Mouse (Mus musculus): Measurements from ENCODE around the gene Med16. TPM values are rescaled to one million over a fixed set of nuclear protein-coding genes. Genes with fewer than 3 reads are reported as not detected.

The Med16 gene
- total RNA-seq (2017): 17.3 and 19.3 TPM in 2 replicates

DNA sequence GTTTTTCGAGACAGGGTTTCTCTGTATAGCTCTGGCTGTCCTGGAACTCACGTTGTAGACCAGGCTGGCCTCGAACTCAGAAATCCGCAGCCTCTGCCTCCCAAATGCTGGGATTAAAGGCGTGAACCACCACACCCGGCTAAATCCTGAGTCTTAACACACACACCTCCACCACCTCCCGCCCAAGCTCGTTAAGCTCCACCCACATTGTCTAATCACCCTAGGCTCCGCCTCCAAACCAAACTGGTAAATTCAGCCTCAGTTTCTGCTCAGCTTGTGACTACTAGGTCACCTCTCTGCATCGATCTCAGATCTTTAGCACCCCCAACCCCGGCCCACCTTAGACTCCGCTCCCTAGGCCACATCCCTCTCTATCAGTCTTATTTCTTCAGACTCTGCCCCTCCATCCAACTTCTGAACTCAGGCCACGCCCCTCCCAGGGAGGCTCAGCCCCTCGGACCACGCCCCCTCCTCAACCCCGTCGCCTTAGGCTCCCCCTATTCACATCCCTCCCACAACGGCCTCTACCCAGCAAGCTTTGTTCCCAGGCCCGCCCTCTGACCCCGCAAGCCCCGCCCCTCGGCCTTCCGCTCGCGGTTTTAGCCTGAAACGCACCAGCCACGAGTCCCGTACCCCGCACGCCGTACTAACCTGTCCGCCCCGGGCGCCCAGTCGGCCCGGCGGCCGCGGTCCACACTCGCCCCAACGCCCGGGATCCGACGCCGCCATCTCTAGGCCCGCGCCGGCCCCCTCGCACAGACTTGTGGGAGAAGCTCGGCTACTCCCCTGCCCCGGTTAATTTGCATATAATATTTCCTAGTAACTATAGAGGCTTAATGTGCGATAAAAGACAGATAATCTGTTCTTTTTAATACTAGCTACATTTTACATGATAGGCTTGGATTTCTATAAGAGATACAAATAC, at the start of gene Med16:
TSS of gene Med16 (minus strand) at position 757 of the 925 bp plus-strand sequence.
- peak; percentile 92 for ATAC-seq (replicated peaks; ENCODE audit: low read depth, poor library complexity, severe bottlenecking)

DNA sequence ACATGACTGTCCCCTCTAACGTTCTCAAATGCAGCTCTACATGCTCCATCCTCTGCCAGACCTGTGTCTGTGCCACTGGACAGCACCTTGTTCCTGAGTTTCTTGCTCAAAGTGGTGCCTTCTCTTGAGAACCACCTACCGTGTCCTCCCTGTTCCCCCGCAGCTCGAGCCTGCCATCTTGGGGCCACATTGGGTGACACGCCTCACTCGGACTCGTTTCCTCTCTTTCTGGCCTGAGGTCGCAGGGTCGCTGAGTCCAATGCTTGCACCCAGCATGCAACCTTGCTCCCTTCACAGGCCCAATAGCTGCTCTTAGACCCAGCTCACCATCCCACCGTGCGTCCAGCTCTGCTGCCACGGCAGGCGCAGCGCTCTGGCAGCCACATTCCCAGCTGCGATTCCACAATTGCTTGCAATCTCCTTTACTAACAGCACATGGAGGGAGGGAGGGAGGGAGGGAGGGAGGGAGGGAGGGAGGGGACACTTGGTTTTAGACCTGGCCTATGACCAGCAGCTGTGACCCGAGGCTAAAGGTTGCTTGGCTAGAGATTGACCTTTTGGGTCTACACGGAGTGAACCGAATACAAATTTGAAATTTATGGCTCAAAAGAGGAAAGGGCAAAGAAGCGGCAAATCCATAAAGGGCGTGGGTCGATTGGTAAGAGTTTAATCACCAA, 49.6 kb upstream of the Med16 start:
- peak; percentile 72 for ATAC-seq (replicated peaks; ENCODE audit: low read depth, poor library complexity, severe bottlenecking)

DNA sequence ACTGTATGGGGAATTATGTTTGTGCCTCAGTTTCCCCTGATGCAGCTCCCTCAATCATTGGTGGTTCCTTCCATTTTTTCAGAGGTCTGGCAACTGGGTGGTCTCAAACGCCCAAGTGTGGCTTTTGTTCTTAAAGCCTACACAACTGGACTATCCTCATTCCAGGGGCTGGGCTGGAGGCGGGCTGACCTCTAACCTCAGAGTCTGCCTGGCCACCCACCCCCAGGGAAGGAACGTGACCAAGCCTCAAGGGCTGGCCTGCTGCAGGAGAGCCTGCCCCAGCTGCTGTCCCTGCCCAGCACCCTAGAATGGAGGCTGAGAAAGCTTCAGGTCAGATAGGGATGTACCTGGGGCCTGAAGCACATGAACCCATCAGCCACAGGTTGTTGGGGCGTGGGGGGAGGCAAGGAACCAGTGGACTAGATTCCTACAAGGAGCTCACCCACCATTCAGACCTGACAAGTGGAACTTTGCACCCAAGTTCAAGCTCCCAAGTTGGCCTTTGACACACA, 48.0 kb upstream of the Med16 start:
- ATAC-seq (replicated peaks; ENCODE audit: low read depth, poor library complexity, severe bottlenecking): no peak

DNA sequence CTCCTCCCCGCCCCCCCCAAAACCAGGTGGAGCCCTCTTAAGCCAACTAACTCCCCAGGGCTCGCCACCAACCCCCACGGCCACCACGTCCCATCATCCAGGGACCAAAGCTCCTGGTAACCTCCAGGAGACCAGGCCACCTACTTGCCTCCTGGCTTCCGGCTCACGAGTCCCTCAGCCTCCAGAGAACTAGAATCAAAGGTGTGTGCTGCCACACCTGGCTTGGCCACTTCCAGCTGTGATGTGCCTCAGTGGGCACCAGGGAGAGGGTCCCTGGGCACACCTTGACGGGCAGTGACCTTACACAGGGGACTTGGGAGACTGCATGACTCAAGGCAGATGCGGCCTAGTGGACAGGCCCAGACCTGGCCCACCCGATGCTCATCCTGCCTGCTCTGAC, 47.0 kb upstream of the Med16 start:
- no peak for ATAC-seq (replicated peaks; ENCODE audit: low read depth, poor library complexity, severe bottlenecking)

DNA sequence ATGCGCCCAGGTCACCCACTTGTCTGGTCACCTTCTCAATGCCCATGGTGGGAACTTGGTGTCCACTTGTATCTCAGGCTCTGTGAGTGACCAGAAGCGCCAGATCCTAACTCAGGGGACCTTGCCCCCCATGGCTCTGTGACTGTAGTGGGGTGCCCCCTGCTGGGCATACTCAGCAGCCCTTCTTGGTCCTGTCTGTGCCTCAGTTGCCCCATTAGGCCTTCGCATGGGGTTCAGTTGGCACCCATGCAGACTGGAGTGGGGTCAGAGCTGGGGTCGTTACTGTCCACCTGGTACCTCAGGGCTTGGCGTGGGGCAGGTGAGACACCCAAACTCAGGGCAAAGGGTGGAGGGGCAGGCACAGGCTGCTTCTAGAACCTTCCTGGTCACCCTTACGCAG, 45.2 kb upstream of the Med16 start:
- no peak for ATAC-seq (replicated peaks; ENCODE audit: low read depth, poor library complexity, severe bottlenecking)

DNA sequence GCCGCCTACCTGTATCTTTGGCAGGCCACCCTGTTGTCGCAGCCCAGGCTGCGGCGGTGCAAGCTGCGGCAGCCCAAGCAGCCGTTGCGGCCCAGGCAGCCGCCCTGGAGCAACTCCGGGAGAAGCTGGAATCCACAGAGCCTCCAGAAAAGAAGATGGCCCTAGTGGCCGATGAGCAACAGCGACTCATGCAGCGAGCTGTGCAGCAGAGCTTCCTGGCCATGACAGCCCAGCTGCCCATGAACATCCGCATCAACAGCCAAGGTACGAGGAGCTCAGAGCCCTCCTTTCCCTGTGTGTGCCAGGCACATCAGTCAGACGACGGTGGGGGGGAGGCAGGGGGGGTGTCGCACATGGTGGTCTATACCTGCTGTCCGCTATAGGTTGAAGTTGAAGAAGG, 41.9 kb upstream of the Med16 start:
- ATAC-seq (replicated peaks; ENCODE audit: low read depth, poor library complexity, severe bottlenecking): no peak

DNA sequence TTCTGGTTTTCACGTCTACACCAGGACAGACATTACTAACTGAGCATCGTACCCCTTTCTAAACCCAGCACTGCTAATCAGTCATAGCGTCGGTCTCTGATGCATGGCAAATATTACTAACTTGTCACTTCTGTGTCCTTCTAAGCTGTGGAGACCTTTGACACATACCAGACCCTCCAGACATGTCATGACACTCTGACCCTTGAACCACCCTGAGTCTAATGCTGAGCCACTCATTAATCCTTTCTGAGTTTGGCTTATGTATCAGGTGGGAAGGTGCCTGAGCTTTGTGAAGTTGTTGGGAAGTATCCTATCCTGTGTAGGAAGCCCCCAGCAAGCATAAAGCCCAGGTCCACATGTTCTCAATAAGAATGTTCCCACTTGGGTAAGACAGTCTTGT, 41.1 kb upstream of the Med16 start:
- no peak for ATAC-seq (replicated peaks; ENCODE audit: low read depth, poor library complexity, severe bottlenecking)

DNA sequence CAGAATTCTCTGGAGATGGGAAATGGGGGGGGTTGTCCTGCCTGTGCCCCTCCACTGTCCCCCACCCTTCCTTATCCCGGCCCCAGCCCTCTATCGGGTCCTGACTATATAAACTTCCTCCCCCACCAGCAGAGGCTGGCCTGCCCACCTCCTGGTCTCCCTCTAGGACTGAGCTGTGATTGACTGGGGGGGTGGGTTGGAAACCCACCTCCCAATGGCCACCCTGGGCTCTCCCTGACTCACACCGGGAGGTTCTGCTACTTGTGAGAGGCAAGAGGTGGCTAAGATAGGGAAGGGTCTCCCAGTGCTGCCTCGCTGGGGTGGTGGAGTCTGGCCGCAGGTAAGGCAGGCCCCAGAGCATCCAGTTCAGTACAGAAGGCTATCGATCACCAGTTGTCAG, 38.8 kb upstream of the Med16 start:
- no peak for ATAC-seq (replicated peaks; ENCODE audit: low read depth, poor library complexity, severe bottlenecking)

DNA sequence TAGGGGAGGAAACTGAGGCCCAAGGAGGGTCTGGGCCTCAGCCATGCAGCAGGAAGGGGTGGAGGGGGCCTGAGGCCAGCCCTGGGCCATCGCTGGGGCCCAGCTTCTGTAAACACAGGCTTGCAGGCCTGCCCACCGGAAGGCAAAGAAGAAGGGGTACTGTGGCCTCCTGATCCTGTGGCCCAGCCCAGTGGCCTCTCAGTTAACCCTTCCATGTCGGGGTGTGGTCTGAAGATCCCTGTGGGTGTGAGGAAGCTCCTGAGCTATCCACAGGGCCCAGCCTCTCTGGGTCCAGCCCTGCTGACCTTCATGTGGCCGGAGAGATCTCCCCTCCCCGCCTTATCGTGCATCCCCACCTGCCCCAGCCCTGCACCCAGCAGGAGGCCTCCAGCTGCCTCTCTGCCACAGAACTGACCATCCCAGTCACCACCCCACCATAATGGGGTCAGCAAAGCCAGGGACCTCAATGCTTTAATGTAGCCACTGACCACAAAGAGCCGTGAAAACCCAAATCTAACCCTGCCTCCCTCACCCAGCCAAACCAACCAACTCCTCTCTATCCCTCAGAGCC, 38.1 kb upstream of the Med16 start:
- peak; percentile 58 for ATAC-seq (replicated peaks; ENCODE audit: low read depth, poor library complexity, severe bottlenecking)

DNA sequence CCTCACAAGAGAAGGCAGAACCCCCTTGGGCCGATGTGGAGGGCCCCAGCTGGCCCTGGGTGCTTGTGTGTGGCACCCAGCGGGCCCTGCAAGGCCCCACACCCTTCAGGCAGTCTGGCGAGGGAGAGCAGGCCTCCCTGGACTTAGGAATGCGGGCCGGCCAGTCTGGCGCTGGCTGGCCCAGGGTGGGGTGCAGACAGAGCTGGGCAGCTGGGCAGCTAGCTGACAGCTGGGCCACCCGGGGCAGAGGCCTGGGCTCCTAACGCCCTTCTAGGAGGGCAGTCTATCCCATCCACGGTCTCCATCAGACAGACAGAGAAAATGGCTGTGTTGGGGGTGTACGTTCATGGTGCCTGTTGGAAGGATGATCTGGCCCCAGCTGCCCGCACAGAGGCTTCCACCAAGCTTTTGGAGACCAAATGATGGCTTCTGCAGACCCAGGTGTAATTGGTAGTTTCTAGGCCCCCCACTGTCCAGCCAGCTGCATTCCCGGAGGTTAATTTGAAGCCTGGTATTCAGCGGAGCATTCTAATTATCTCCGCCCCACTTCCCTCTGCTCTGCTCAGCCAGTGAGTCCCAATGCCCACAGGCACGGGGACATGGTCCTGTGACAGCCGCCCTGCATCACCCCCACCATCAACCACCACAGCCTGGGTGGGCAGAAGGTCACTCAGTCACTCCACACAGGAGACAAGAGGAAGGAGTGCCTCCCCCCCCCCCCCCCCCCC, 36.9 kb upstream of the Med16 start:
- ATAC-seq (replicated peaks; ENCODE audit: low read depth, poor library complexity, severe bottlenecking): no peak

DNA sequence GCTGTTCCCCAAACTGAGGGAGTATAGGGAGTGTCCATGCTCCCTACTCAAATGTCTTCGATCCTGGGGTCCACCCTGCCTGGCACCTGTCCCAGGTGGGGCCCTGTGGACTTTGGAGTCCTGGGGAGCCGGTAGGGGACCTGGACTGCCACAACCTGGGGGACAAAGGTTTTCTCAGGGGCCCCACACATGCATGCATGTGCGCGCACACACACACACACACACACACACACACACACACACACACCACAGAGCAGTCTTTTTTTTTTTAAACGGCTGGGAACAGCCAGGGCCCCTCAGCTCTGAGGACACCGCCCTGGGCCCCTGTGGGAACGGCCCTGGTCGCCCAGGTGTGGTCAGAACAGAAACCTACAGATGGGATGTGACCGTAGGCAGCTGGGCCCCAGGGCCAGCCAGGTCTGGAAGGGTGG, 34.8 kb upstream of the Med16 start:
- no peak for ATAC-seq (replicated peaks; ENCODE audit: low read depth, poor library complexity, severe bottlenecking)

DNA sequence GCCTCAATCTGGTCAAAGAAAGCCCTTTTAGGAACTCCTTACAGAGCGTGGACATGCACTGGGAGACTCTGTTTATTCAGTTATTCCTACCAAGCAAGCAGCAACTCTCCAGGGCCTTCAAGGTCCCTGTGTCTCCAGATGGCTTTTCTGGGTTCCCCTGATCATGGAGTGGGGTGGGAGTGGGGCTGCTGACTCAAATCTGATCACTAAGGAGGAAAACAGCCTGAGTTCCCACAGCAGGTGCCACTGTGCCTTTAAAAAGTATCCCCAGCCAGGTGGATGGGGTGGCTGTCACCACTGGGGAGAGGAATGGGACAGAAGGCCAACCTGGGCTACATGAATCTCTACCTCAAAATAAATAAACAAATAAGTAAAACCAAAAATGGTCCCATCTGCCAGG, 34.3 kb upstream of the Med16 start:
- ATAC-seq (replicated peaks; ENCODE audit: low read depth, poor library complexity, severe bottlenecking): no peak

DNA sequence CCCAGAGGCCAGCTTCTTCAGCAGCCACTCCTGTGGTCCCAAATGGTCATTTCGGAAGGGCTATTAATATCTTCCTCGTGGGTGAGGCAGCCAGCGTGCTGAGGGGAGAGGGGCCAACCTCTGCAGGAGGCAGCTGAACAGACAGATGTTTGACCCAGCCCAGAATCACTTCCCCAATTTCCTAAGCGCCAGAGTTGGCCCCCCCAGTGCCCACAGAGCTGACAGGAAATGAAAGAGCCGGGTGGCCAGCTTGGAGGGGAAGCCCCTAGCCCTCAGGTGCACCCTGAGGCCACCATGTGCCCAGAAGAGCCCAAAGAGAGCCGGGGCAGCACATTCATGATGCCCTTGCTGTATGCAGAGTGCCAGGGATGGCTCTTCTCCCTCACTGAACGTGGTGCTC, 32.0 kb upstream of the Med16 start:
- ATAC-seq (replicated peaks; ENCODE audit: low read depth, poor library complexity, severe bottlenecking): peak; percentile 53

DNA sequence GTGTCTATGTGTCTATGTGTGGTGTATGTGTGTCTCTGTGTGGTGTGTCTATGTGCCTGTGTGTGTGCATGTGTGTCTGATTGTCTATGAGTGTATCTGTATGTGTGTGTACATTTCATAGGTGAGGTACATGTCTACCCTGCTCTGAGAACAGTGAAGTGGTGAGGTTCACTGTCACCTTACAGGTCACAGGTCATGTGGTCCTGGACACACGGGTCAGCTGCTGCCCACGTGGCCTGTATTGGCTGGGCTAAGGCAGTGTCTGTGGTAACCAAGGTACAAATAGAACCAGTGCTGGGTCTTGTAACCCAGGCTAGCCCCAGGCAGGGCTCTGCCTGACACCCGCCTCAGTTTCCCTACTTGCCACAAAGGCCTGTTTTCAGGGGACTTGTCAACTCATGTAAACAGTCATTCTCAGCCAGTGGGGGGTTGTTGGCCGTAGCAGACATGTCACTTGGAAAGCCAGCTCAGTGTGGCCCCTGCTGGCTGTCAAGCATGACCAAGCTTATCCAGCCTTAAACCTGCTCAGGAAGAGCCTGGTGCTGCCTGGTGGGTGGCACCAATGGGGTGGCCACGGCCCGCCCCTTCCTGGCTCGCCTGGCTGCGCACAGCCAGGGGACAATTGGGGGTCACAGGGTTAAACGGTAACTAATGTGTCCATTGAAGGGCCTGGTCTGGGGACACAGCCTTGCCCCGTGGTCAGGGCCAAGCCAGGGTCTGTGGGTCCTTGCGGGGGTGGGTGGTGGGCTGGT, 29.2 kb upstream of the Med16 start:
- peak; percentile 23; the same call in 1 of the 2 replicates for ATAC-seq (replicated peaks; ENCODE audit: low read depth, poor library complexity, severe bottlenecking)

DNA sequence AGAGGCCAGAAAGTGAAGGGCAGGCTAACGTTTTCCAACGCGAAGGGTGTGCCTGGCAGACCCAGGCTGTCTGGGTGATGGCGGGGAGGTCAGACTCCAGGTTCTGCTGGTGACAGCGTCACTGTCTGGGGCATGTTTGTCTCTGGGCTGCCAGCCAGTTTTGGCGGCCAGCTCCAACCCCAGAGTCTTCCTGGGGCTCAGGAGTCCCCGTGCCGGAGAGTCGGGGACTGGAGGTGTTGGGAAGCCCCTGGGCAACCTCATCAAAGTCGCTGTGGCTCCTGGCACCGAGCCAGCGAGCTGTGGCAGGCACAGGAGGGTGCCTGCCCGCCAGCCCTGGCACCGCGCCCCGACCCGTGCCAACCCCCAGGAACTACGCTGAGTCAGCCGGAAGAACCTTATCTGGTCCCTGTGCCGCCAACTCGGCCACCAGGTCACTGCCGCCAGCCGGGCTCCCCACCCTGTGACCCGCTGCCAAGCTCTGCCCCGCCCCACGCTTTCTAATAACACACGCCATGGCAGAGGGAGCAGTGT, 28.3 kb upstream of the Med16 start:
- ATAC-seq (replicated peaks; ENCODE audit: low read depth, poor library complexity, severe bottlenecking): peak; percentile 67

DNA sequence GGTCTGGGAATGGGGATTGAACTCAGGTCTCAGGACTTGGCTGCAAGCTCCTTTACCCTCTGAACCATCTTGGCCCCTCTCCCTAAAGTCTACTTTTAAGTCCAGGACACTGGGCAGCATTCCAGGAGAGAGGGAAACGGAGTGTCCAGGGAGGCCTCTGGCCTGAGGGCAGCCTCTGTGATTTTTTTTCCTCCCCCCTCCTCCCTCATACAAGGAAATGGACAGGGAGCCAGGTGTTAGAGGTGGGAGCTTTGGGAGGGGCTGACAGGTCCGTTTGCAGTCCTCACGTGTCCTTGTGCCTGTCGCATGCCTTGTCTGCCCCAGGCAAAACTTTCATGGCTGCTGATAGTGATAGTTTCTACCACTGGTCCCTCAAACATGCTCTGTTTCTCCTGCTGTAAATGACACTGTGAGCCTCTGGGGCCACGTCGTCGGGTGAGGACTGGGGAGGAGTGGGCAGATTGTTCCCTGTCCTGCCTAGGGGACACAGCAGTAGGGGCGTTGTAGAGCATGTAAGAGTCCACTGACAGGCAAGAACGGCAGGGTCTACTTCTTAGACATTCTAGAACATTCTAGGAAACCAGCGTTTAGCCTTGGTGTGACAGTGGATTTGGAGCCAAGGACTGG, 27.7 kb upstream of the Med16 start:
- peak; percentile 1; the same call in 1 of the 2 replicates for ATAC-seq (replicated peaks; ENCODE audit: low read depth, poor library complexity, severe bottlenecking)

DNA sequence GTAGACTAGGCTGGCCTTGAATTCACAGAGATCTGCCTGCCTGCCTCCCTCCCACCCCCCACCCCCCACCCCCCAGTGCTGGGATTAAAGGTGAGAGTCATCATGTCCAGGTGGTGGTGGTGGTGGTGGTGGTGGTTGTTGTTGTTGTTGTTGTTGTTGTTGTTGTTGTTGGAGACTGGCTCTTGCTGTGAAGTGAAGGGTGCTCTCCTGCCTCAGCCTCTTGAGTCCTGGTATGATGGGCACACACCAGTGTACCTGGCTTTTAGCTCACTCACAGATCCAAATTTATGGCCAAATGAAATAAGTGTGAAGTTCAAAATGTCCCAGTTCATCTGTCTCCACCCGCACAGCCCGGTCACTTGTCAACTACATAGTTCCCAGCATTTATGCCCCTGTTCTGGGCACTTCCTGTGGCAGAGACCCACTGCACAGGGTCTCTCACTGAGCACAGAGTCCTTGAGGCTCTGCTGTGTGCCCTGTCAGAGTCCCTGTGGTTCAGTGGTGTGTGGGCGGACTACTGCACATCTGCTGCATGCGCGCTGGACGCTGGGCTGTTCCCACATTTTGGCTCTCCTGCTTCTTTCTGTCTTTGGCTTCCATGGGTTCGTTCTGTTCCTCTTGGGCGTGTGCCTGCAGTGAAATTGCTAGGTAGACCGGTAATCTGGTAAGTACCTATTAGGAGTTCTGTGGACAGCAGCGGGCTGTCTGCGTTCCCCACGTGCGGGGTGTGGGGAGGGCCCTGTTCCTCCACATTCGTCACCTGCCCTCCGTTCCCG, 26.3 kb upstream of the Med16 start:
- no peak for ATAC-seq (replicated peaks; ENCODE audit: low read depth, poor library complexity, severe bottlenecking)

DNA sequence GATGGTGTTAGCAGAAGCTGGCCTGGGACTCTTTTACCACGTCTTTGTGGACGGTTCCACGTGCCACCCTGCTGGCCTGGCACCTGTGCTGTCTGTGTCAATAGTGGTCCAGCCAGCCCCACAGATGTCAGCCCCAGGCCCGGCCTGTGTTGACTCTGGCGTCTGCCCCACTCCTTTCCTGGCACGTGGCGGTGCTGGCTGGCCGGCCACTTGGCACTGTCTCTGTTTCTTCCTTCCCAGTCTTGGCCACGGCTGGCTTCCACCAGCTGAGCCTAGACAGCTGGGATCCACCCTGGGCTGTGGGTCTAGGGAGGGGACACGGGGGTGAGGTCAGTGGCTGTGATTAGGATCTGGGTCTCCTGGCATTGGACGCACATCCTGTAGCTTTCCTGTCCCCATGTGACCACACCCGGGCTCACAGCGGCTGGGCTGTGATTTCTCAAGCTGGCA, 25.6 kb upstream of the Med16 start:
- ATAC-seq (replicated peaks; ENCODE audit: low read depth, poor library complexity, severe bottlenecking): no peak

Data from common myeloid progenitor, adult 5-6 weeks (primary cell).